Mouse (Mus musculus): ENCODE measurements around the gene Hoxb4. TPM values are rescaled to one million over a fixed set of nuclear protein-coding genes. Genes with fewer than 3 reads are reported as not detected.
A peak's percentile ranks its signal among the peaks of the same experiment; 100 is the strongest.

Hoxb4 gene
- polyA plus RNA-seq, 1 experiment from 2014 or later: 0.09 TPM

GRCm38 (mm10) chr11:96310183-96310938 is 7.7 kb upstream of the Hoxb4 start:
- H3K4me1 ChIP-seq (ENCODE audit: control insufficient read depth in 2 of 2, insufficient read depth in 2 of 2, low read length in 2 of 2): no peaks in the 10 kb centered on the region
- peaks cover 100% of the 10 kb centered on the region for H3K27me3 ChIP-seq (ENCODE audit: control insufficient read depth, insufficient read depth, low read length)
- no peaks in the 10 kb centered on the region for H3K9me3 ChIP-seq (ENCODE audit: control insufficient read depth, low read length)
- H3K27ac ChIP-seq (replicated peaks in 1 of 2; ENCODE audit: control insufficient read depth in 1 of 2, insufficient read depth in 1 of 2, low read depth in 2 of 2, low read length in 2 of 2): no peak overlapping the region
- H3K4me3 ChIP-seq (ENCODE audit: control insufficient read depth in 1 of 2, insufficient read depth in 1 of 2, low read depth in 1 of 2, low read length in 2 of 2): no peak overlapping the region
- no peak overlapping the region for H3K4me2 ChIP-seq (ENCODE audit: low read length)
- H3K36me3 ChIP-seq (ENCODE audit: control insufficient read depth, insufficient read depth, low read length): no peaks in the 10 kb centered on the region
- H3K9ac ChIP-seq (ENCODE audit: low read length): no peak overlapping the region
- 9% methylated on average over 20 of the region's 20 CpGs for WGBS
- ATAC-seq (ENCODE audit: insufficient number of reproducible peaks, insufficient read depth, low FRiP score, low read depth): no peak

- no peak overlapping the region for H3K9ac ChIP-seq (ENCODE audit: low read length)
- H3K27ac ChIP-seq (replicated peaks in 1 of 2; ENCODE audit: control insufficient read depth in 1 of 2, insufficient read depth in 1 of 2, low read depth in 2 of 2, low read length in 2 of 2): no peak overlapping the region
- no peaks in the 10 kb centered on the region for H3K4me1 ChIP-seq (ENCODE audit: control insufficient read depth in 2 of 2, insufficient read depth in 2 of 2, low read length in 2 of 2)
- peak overlapping the region; percentile 55 for H3K4me2 ChIP-seq (ENCODE audit: low read length)
- WGBS: 17% methylated on average over 6 of the region's 6 CpGs
- no peaks in the 10 kb centered on the region for H3K36me3 ChIP-seq (ENCODE audit: control insufficient read depth, insufficient read depth, low read length)
- ATAC-seq (ENCODE audit: insufficient number of reproducible peaks, insufficient read depth, low FRiP score, low read depth): no peak
- H3K4me3 ChIP-seq (ENCODE audit: control insufficient read depth in 1 of 2, insufficient read depth in 1 of 2, low read depth in 1 of 2, low read length in 2 of 2): peak overlapping the region in 1 of 2 experiments; percentile 34; a peak in 2 of 4 replicates
- peaks cover 100% of the 10 kb centered on the region for H3K27me3 ChIP-seq (ENCODE audit: control insufficient read depth, insufficient read depth, low read length)
- no peaks in the 10 kb centered on the region for H3K9me3 ChIP-seq (ENCODE audit: control insufficient read depth, low read length)
Observed at GRCm38 (mm10) chr11:96311097-96311496, 7.0 kb upstream of the Hoxb4 start.

GRCm38 (mm10) chr11:96311520-96312417 is 6.3 kb upstream of the Hoxb4 start:
- peak overlapping the region; percentile 55 for H3K4me2 ChIP-seq (ENCODE audit: low read length)
- H3K27me3 ChIP-seq (ENCODE audit: control insufficient read depth, insufficient read depth, low read length): peaks cover 100% of the 10 kb centered on the region
- no peak overlapping the region for H3K9ac ChIP-seq (ENCODE audit: low read length)
- H3K27ac ChIP-seq (replicated peaks in 1 of 2; ENCODE audit: control insufficient read depth in 1 of 2, insufficient read depth in 1 of 2, low read depth in 2 of 2, low read length in 2 of 2): no peak overlapping the region
- H3K36me3 ChIP-seq (ENCODE audit: control insufficient read depth, insufficient read depth, low read length): no peaks in the 10 kb centered on the region
- H3K4me3 ChIP-seq (ENCODE audit: control insufficient read depth in 1 of 2, insufficient read depth in 1 of 2, low read depth in 1 of 2, low read length in 2 of 2): peak overlapping the region; percentile 7 to 34; a peak in 3 of 4 replicates
- 2% methylated on average over 31 of the region's 31 CpGs for WGBS
- H3K4me1 ChIP-seq (ENCODE audit: control insufficient read depth in 2 of 2, insufficient read depth in 2 of 2, low read length in 2 of 2): no peaks in the 10 kb centered on the region
- no peaks in the 10 kb centered on the region for H3K9me3 ChIP-seq (ENCODE audit: control insufficient read depth, low read length)
- ATAC-seq (ENCODE audit: insufficient number of reproducible peaks, insufficient read depth, low FRiP score, low read depth): no peak; the same call in 1 of the 2 replicates

GRCm38 (mm10) chr11:96313134-96313533 is 4.9 kb upstream of the Hoxb4 start:
- no peak for ATAC-seq (ENCODE audit: insufficient number of reproducible peaks, insufficient read depth, low FRiP score, low read depth)
- Histone ChIP-seq H3K4me1 (ENCODE audit: control insufficient read depth in 2 of 2, insufficient read depth in 2 of 2, low read length in 2 of 2) (no peaks in the 10 kb centered on the region), H3K27ac (replicated peaks in 1 of 2; ENCODE audit: control insufficient read depth in 1 of 2, insufficient read depth in 1 of 2, low read depth in 2 of 2, low read length in 2 of 2) (no peak overlapping the region), H3K9ac (ENCODE audit: low read length) (no peak overlapping the region), H3K9me3 (ENCODE audit: control insufficient read depth, low read length) (no peaks in the 10 kb centered on the region), H3K27me3 (ENCODE audit: control insufficient read depth, insufficient read depth, low read length) (peaks cover 98% of the 10 kb centered on the region), H3K36me3 (ENCODE audit: control insufficient read depth, insufficient read depth, low read length) (no peaks in the 10 kb centered on the region), H3K4me2 (ENCODE audit: low read length) (no peak overlapping the region), H3K4me3 (ENCODE audit: control insufficient read depth in 1 of 2, insufficient read depth in 1 of 2, low read depth in 1 of 2, low read length in 2 of 2) (no peak overlapping the region)
- 32% methylated on average over 2 of the region's 2 CpGs for WGBS

GRCm38 (mm10) chr11:96313806-96314428 is 4.2 kb upstream of the Hoxb4 start:
- Histone ChIP-seq H3K4me3 (ENCODE audit: control insufficient read depth in 1 of 2, insufficient read depth in 1 of 2, low read depth in 1 of 2, low read length in 2 of 2) (no peak overlapping the region), H3K27ac (replicated peaks in 1 of 2; ENCODE audit: control insufficient read depth in 1 of 2, insufficient read depth in 1 of 2, low read depth in 2 of 2, low read length in 2 of 2) (no peak overlapping the region), H3K4me1 (ENCODE audit: control insufficient read depth in 2 of 2, insufficient read depth in 2 of 2, low read length in 2 of 2) (0 out of 4 replicates have a peak, but pooled peaks cover 0 to 5% of the 10 kb centered on the region in 2 experiments), H3K9me3 (ENCODE audit: control insufficient read depth, low read length) (no peaks in the 10 kb centered on the region), H3K9ac (ENCODE audit: low read length) (no peak overlapping the region), H3K4me2 (ENCODE audit: low read length) (no peak overlapping the region; the same call in 1 of the 2 replicates), H3K27me3 (ENCODE audit: control insufficient read depth, insufficient read depth, low read length) (peaks cover 98% of the 10 kb centered on the region), H3K36me3 (ENCODE audit: control insufficient read depth, insufficient read depth, low read length) (no peaks in the 10 kb centered on the region)
- ATAC-seq (ENCODE audit: insufficient number of reproducible peaks, insufficient read depth, low FRiP score, low read depth): no peak
- WGBS: 10% methylated on average over 12 of the region's 12 CpGs

- ATAC-seq (ENCODE audit: insufficient number of reproducible peaks, insufficient read depth, low FRiP score, low read depth): no peak
- H3K9ac ChIP-seq (ENCODE audit: low read length): no peak overlapping the region; the same call in 1 of the 2 replicates
- no peaks in the 10 kb centered on the region for H3K9me3 ChIP-seq (ENCODE audit: control insufficient read depth, low read length)
- H3K4me1 ChIP-seq (ENCODE audit: control insufficient read depth in 2 of 2, insufficient read depth in 2 of 2, low read length in 2 of 2): 0 out of 4 replicates have a peak, but pooled peaks cover 0 to 7% of the 10 kb centered on the region in 2 experiments
- WGBS: 2% methylated on average over 34 of the region's 34 CpGs
- H3K4me2 ChIP-seq (ENCODE audit: low read length): peak overlapping the region; percentile 35
- H3K4me3 ChIP-seq (ENCODE audit: control insufficient read depth in 1 of 2, insufficient read depth in 1 of 2, low read depth in 1 of 2, low read length in 2 of 2): peak overlapping the region; percentile 22 to 25; a peak in 3 of 4 replicates
- H3K27me3 ChIP-seq (ENCODE audit: control insufficient read depth, insufficient read depth, low read length): peaks cover 98% of the 10 kb centered on the region
- no peaks in the 10 kb centered on the region for H3K36me3 ChIP-seq (ENCODE audit: control insufficient read depth, insufficient read depth, low read length)
- no peak overlapping the region for H3K27ac ChIP-seq (replicated peaks in 1 of 2; ENCODE audit: control insufficient read depth in 1 of 2, insufficient read depth in 1 of 2, low read depth in 2 of 2, low read length in 2 of 2)
Observed at GRCm38 (mm10) chr11:96314671-96315343, 3.3 kb upstream of the Hoxb4 start.

- Histone ChIP-seq H3K27ac (replicated peaks in 1 of 2; ENCODE audit: control insufficient read depth in 1 of 2, insufficient read depth in 1 of 2, low read depth in 2 of 2, low read length in 2 of 2) (no peak overlapping the region), H3K36me3 (ENCODE audit: control insufficient read depth, insufficient read depth, low read length) (no peaks in the 10 kb centered on the region), H3K27me3 (ENCODE audit: control insufficient read depth, insufficient read depth, low read length) (peaks cover 98% of the 10 kb centered on the region), H3K9me3 (ENCODE audit: control insufficient read depth, low read length) (no peaks in the 10 kb centered on the region), H3K4me2 (ENCODE audit: low read length) (peak overlapping the region; percentile 35; the same call in 1 of the 2 replicates), H3K4me3 (ENCODE audit: control insufficient read depth in 1 of 2, insufficient read depth in 1 of 2, low read depth in 1 of 2, low read length in 2 of 2) (peak overlapping the region; percentile 22 to 25; a peak in 1 of 4 replicates), H3K9ac (ENCODE audit: low read length) (no peak overlapping the region), H3K4me1 (ENCODE audit: control insufficient read depth in 2 of 2, insufficient read depth in 2 of 2, low read length in 2 of 2) (0 out of 4 replicates have a peak, but pooled peaks cover 2 to 7% of the 10 kb centered on the region in 2 experiments)
- WGBS: 4% methylated on average over 5 of the region's 5 CpGs
- ATAC-seq (ENCODE audit: insufficient number of reproducible peaks, insufficient read depth, low FRiP score, low read depth): no peak
Observed at GRCm38 (mm10) chr11:96315344-96315681, 2.8 kb upstream of the Hoxb4 start.

Data from heart, embryonic 14.5 days (tissue).